Mouse (Mus musculus): ENCODE data around the gene Rhoa.
"Not testable (repeated sequence)": the region's sequence is repeated elsewhere in the genome, so short reads cannot be mapped to it uniquely, and the experiment has no call there.

Gene Rhoa

GRCm38 (mm10) chr9:108305629-108306520, at the start of gene Rhoa, which contains the start of gene Tcta:
Rhoa (plus strand) TSS chr9:108306129.
Tcta (minus strand) TSS chr9:108306160.
- DNase-seq (ENCODE audit: low spot score in 2 of 2) = peak; percentile 95 to 98

GRCm38 (mm10) chr9:108260526-108260925, 45.4 kb upstream of the Rhoa start:
- DNase-seq (ENCODE audit: low spot score in 2 of 2) = no peak

- no peak for DNase-seq (ENCODE audit: low spot score in 2 of 2)
Measured at GRCm38 (mm10) chr9:108261865-108262264, 44.1 kb upstream of the Rhoa start.

- DNase-seq (ENCODE audit: low spot score in 2 of 2) = peak in 1 of 2 experiments; percentile 10
Measured at GRCm38 (mm10) chr9:108262494-108263049, 43.4 kb upstream of the Rhoa start.

- peak in 1 of 2 experiments; percentile 32 for DNase-seq (ENCODE audit: low spot score in 2 of 2)
Measured at GRCm38 (mm10) chr9:108263131-108263681, 42.7 kb upstream of the Rhoa start.

- DNase-seq (ENCODE audit: low spot score in 2 of 2) = peak; percentile 99
Measured at GRCm38 (mm10) chr9:108263690-108264190, 42.2 kb upstream of the Rhoa start, which contains the start of gene Dag1. Dag1 (minus strand) TSS chr9:108263958.

- DNase-seq (ENCODE audit: low spot score in 2 of 2) = peak in 1 of 2 experiments; percentile 40
Measured at GRCm38 (mm10) chr9:108264191-108264921, 41.6 kb upstream of the Rhoa start.

- no peak for DNase-seq (ENCODE audit: low spot score in 2 of 2)
Measured at GRCm38 (mm10) chr9:108266261-108266935, 39.5 kb upstream of the Rhoa start.

GRCm38 (mm10) chr9:108267691-108268090, 38.2 kb upstream of the Rhoa start:
- peak; percentile 59 to 66 for DNase-seq (ENCODE audit: low spot score in 2 of 2)

GRCm38 (mm10) chr9:108268701-108269100, 37.2 kb upstream of the Rhoa start:
- not testable (repeated sequence) for DNase-seq (ENCODE audit: low spot score in 2 of 2)

GRCm38 (mm10) chr9:108271941-108272340, 34.0 kb upstream of the Rhoa start:
- no peak for DNase-seq (ENCODE audit: low spot score in 2 of 2)

- DNase-seq (ENCODE audit: low spot score in 2 of 2) = no peak
Measured at GRCm38 (mm10) chr9:108272691-108273090, 33.2 kb upstream of the Rhoa start.

- no peak for DNase-seq (ENCODE audit: low spot score in 2 of 2)
Measured at GRCm38 (mm10) chr9:108273485-108273884, 32.4 kb upstream of the Rhoa start.

- no peak for DNase-seq (ENCODE audit: low spot score in 2 of 2)
Measured at GRCm38 (mm10) chr9:108274476-108275330, 31.2 kb upstream of the Rhoa start.

- DNase-seq (ENCODE audit: low spot score in 2 of 2) = no peak
Measured at GRCm38 (mm10) chr9:108275331-108275659, 30.6 kb upstream of the Rhoa start.

- no peak for DNase-seq (ENCODE audit: low spot score in 2 of 2)
Measured at GRCm38 (mm10) chr9:108278697-108279450, 27.1 kb upstream of the Rhoa start.

- DNase-seq (ENCODE audit: low spot score in 2 of 2) = peak in 1 of 2 experiments; percentile 84
Measured at GRCm38 (mm10) chr9:108280071-108280828, 25.7 kb upstream of the Rhoa start.

GRCm38 (mm10) chr9:108284410-108284809, 21.5 kb upstream of the Rhoa start:
- DNase-seq (ENCODE audit: low spot score in 2 of 2) = peak in 1 of 2 experiments; percentile 67

Data from urinary bladder, postnatal 36 days (tissue).